Mouse (Mus musculus): ENCODE measurements around the gene Olfr1394.

- TF ChIP-seq CTCF (IDR thresholded peaks at IDR 0.05; ENCODE audit: low read depth) (no peak), EP300 (IDR thresholded peaks at IDR 0.05; ENCODE audit: low read depth) (no peak)
These were observed 32.8 kb downstream of the Olfr1394 start, which contains the start of gene Btnl9 for GRCm38 (mm10) chr11:49186955-49187488.
